Mouse (Mus musculus) gastrocnemius, postnatal 25 days (tissue): ENCODE data around the gene Cdh23. TPM values are rescaled to one million over a fixed set of nuclear protein-coding genes. Genes with fewer than 3 reads are reported as not detected.

ENCODE experiments used
- DNase-seq: peaks from one replicate; pipeline ENCODE4 v3.0.0; 2022
- total RNA-seq, 2 experiments: library from RNA; stranded (reverse); gene quantifications; 1 replicate in 1 of 2; 2 replicates in 1 of 2; pipeline ENCODE4 v1.2.3; 2021

The Cdh23 gene
- total RNA-seq, 2 experiments from 2014 or later = 2.2 to 3.8 TPM

DNA sequence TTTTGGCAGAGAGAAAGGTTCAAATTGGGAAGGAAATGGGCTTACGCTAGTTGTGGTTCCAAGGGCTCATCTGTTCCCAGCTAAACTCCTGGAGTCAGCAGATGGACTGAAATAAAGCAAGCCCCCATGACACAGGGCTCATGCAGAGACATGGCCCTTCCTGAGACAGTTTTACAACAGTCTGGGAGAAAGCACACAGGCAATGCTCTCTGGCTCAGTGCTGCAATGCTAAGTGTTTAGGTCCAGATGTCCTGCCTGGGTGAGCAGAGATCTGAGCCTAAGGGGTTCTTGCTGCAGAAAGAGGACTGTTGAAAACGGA lies 334.0 kb downstream of the Cdh23 start:
- DNase-seq = no peak

DNA sequence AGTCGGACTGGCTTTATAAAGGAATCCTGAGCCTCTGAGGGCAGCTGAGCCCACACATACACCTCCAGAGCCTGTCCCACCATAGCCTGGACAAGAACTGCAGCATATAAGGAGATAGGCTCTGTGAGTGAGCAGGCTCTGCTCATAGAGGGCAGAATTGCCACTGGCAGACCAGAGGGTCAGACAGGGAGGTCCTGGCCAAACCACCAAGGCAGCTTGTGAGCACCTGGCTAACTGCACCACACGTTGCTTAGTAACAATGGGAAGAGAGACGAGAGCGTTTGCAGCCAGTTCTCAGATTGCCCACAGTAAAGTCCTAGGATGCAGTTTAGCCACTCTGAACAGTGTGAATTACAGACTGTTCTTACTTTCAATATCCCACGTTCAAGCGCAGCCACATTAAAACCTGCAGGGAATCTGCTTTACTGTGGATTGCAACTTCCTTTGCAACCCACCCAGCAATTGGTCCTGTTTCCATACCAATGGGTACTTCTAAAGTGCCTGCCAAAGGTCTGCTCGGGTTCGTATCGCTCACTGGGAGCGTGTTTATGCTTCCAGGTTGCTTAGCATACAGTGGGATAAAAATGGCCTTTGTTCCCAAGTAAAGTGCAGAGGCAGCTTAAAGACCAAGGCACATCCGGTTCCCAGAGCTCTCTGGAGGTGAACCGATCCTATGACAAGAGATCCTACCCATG lies 334.5 kb downstream of the Cdh23 start:
- no peak for DNase-seq

DNA sequence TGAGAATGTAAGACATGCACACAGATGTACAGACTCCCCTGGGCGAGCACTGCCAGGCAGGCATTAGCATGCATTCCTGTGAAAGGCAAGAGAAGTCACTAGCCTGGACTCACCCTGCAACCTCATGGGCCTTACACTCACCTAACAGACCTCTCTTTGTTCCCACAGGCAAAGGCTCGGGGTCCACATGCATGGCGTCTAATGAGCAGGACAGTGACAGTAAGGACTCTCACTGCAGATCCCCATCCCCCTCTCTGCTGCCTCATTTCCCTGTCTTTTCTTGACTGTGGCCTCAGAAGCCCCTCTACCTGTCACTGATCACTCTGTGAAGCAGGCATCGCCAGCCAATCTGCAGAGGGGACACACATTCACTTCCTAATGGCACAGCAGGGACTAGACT lies 337.5 kb downstream of the Cdh23 start:
- no peak for DNase-seq

DNA sequence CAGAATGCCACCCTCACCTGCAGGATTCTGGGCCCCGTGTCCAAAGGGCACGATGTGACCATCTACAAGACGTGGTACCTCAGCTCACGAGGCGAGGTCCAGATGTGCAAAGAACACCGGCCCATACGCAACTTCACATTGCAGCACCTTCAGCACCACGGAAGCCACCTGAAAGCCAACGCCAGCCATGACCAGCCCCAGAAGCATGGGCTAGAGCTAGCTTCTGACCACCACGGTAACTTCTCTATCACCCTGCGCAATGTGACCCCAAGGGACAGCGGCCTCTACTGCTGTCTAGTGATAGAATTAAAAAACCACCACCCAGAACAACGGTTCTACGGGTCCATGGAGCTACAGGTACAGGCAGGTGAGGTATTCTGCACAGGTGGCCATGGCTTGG lies 338.4 kb downstream of the Cdh23 start:
- DNase-seq = no peak

DNA sequence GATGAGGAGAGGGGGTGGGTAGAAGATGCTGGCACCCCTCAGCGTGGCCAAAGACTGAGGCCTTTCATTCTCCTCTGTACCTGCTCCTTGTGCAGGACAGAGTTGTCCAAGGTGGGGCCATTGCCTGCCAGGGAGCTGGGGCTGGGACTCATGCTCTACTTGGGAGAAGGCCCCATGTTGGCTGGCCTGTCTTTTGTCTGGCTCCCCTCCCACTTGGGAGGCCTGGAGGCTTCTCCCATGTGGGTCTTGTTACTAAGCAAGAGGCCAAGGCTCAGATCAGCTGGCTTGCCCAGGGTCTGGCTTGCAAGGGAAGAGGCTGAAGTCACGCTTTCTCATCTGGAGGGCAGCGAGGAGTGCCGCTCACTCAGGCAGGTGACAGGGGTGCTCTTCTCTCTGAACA lies 338.8 kb downstream of the Cdh23 start:
- DNase-seq = peak; percentile 79

DNA sequence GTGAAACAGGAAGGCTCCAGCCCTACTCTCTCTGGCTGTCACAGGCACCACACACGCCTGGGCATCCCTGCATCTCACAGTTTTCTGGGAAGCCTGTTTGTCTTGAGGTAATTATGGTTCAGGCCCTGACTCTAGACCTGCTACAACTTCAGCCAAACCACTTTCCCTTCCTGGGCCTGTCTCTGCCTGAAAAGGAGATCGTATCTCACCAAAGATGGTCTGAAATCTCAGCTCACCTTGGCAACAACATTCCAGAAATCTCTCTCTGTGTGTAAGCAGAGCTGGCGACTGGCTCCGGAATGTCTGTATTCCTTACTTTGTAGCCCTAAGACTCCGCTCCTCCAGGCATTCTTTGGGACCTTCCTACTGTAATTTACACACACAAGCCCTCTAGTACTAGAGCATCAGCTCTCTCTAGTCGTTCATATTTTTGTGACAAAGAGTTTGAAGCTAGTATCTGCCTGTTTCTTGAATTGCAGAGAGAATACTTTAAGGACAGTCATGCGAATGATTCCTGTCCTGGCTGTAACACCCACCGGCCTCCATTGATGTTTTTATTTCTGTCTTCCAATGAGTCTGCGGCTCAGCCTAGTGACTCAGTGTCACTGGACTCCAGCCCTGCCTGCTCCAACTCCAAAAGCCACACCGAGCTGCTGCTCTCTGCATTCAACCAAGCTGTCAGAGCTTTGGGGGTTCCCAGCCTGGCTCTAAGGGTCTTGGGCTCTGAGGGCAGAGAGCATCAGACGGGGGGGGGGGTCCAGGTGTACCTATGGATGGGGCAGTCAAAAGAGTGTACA lies 341.2 kb downstream of the Cdh23 start:
- DNase-seq = peak; percentile 63

DNA sequence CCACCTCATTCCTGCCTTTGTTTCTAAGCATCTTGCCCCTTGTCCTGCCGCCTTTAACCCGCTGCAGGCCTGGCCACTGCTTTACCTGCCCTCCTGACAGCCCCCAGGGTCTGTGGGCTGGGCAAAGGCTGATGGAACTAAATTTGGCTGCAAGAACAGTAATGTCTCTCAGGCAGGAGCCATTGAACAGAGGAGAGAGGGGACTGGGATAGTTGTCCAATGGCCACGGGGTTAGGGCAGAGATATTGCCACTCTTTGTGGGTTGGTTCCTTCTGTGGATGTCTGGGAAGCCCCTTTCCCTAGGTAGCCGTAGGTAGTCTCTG lies 342.3 kb downstream of the Cdh23 start:
- DNase-seq = no peak

DNA sequence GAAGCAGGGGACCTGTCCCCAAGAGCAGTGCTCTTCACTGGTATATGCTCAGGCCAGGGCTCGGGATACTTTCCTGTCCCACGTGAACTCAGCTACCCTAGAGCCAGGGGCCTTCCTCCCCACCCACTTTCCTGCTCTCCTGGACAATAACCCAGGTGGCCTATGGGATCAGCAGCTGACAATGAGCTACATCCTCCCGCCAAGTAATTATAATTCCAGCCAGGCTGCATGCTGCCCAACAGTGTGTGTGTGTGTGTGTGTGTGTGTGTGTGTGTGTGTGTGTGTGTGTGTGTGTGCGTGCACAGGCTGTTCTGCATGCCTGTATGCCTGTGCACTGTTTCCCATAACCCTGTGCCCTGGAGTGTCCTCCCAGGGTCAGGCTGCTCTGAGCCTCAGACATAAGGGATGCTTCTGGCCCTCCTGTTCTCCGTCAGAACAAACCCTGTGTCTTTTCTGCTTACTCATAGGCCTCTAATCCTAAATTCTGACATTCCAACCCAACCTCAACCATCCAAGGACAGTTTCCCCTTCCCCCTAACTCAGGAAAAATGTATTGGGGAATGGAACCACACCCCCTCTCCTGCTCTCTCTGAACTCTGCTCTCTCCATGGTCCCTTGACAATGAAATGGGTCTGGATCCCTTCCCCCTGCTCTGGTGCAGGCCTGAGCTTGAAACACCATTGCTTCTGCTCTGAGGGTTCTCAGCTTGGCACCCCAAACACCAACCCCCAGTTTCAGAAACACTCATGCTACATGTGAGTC lies 342.9 kb downstream of the Cdh23 start:
- DNase-seq = peak; percentile 55

DNA sequence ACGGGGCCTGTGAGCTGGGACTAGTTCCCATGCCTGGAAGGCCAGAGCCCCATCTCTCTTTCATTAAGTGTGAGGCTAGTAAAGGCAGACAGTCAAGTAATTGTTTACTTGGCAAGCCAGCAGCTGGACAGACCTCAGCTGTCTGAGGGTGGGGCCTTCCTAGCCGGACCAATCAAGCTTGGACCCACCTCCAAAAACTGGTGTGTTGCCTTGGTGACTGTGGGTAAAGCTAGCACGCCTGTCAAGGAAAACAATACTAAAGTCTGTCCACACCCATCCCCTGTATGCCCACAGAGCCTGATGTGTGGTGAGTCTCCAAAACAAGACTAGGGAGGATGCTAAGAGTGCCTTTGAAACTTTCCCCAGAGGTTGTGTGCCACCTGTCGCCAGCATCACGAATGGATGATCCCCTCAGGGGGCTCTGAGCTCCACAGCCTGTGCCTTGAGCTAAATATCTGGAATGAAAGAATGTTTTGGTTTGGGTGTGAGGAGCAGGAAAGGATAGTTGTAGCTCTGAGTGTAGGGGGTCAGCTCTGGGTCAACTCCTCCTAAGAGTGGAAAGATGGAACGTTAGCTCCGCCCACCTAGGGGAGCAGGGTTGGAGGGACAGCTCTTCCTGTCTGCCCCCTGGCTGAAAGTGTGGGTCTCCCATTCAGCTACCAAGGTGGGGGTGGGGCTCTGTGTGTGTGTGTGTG lies 344.4 kb downstream of the Cdh23 start:
- DNase-seq = peak; percentile 82

DNA sequence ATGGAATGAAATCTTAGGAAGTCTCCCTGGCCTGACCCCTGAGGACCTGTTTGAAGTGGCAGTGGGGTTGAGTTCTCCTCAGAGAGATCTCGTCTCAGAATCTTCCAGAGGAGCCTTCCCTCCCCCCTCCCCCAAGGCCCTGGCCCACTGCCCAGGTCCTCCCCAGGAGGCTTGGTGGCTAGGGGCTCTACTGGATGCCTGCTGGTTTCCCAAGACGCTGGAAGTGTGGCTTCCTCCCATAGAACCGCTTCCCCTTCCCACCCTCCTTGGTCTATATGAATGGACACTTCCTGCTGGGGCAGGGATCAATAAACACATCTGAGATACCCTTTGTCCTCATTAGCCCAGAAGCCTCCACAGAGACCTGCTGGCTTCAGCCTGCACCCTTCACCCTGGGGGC lies 345.0 kb downstream of the Cdh23 start:
- no peak for DNase-seq

DNA sequence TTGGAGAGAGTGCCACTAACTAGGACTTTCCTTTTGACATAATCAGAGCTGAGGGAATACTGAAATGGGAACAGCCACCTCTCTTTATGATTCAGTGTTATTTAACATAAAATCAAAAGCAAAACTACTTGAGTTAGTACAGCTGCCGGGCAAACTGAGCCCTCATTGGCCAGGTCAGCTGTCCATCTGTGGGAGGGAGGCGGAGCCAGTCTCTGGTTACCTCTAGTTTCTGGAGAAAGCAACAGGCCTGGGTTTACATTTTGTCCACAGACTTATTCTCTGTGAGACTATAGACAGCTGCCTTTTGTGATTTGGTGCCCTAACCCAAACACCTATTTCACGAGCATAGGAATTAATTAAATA lies 345.5 kb downstream of the Cdh23 start:
- peak; percentile 86 for DNase-seq

DNA sequence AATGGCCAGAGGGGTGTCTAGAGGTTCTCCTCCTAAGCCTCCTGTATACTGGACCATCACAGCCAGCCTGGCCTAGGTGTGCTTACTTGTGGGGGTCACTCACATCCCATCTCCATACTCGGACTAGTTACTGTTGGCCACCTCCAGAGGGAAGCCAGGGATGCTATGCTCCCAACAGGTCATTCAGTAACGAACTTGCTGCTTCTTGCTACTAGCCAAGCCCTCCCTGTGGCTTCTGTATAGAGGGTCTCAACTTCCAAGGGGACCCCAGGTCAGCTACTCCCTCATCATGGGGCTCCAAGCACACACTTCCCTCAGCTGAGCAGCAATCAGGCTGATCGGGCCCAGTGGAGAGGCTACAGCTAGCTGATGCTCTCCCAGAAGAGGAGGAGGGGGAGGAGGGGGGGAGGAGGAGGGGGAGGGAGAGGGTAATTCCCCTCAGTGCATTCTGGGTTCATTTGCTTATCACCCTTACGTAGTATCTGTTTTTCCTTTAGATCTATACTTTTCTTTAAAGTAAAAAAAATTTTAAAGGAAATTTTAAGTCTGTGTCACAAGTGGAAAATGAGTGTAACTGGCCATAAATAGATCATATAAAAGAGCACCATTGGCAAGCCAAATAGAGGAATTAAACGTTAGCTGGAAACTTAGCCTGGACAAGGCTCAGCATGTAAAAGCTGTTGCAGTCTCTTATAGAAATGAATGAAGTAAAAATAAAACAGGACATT lies 346.0 kb downstream of the Cdh23 start:
- no peak for DNase-seq

DNA sequence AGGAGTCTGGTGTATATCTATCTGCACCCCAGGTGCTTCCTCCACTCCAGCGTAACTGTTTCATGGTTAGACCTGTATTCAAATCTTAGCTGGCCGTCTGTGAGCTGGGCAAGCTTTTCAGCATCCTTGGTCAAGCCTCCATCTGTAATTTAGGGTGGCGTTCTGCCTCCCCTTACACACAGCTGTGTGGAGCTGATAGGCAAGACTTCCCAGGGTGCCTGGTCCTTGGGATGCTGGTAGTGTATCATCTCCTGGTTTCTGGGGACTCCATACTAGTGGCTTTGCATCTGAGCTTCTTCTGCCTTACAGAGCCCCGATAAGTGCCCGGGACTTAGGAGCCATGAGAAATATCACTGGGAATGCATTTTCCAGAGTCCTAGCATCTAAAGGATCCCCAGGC lies 346.6 kb downstream of the Cdh23 start:
- no peak for DNase-seq

DNA sequence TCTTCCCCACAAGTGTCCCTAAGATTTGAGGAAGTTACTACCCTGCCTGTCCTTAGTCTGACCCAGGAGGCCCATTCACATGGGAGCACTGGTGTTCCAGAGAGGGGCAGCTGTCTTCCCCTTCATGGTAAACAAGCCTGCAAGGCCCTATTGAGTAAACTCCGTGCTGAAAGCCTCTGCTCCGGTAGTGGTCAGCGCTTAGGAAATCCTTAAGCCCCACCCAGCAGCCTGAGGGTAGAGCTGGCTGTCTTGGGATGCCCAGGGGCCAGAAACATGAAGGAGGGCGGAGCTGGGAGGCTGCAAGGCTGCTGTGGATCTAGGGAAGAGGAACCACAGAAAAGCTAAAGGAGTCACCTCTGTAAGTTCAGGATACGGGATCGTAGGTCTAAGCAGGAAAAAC lies 347.2 kb downstream of the Cdh23 start:
- peak; percentile 75 for DNase-seq

DNA sequence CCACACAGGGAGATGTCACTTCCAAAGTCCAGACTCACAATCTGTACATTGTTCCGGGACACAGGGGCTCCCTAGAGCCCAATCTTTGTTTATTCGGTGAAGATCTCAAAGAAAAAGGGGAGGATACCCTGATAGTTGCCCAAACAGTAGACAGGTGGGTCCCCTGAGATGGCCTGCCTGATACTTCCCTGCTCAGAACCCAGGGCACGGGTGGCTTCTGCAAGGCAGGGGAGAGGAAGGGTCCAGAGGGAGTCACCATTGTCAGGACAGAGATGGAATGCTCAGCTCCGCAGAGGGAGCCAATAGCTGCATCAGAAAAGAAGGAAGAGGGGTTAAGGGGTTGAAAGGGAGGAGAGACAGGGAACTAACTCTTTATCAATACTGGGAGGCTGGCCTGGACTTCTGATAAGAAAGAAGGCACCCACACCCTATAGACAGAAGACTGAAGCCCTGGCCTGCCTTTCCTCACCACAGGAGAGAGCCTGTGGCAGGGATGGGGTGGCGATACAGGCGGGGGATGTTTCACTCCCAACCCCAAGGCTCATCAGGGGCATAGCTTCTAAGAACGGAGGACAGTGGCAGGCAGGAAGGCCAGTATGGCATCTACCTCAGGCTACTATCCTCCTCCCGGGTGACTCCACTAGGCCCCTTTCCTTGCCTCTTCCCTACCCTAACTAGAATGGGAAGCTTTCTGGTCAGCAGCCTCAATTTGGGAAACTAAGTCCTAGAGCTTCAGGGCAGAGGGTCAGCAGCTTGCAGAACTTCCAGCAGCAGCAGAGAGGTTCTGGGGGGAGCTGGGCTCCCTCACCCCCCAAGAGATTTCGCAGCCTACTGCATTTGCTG lies 348.3 kb downstream of the Cdh23 start:
- DNase-seq = no peak

DNA sequence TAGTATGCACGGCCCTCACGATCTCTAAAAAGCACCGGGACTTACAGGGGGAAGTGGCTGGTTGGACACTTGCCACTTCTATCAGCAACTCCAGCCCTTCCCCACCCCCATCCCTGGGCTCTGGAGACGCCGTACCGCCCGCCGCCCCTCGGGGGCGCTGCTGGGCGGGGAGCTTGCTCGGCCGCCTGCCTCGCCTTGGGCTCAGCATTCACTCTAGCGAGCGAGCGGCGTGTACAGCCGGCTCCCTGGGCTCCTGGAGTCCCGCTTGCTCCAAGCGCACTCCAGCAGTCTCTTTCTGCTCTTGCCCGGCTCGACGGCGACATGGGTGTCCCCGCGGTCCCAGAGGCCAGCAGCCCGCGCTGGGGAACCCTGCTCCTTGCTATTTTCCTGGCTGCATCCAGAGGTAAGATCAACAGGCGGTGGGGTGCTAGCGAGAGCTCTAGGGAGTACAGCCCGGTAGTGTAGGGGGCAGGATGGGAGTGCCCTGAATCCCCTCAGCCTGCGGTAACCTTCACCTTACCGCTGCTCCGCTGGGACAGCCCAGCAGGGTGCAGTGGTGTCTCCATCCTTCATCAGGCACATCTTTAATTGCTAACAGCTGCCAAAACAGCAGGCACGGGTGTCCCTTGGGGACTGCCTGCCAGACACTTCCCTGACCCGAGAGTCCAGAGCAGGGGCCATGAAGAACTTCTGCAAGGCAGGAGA lies 349.4 kb downstream of the Cdh23 start, which contains the start of gene Vsir:
TSS of gene Vsir (plus strand) at position 151 of the 705 bp plus-strand sequence.
- peak; percentile 86 for DNase-seq

DNA sequence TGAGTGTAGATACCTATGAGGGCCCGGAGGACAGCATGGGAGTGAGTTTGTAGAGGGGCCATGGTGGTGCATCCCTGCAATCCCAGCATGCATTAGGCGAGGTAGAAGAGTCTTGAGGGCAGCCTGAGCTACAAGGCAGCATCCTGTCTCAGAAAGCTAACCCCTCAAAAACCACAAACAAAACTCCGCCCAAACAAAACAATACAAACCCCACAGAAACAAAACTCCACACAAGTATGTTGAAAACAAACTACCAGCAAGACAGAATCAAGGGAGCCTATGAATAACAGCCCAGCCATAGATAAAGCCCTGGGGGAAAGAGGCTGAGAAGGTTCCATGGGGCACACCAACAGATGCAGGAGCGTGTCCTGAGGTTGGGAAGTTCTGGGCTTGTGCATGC lies 350.2 kb downstream of the Cdh23 start:
- DNase-seq = no peak

DNA sequence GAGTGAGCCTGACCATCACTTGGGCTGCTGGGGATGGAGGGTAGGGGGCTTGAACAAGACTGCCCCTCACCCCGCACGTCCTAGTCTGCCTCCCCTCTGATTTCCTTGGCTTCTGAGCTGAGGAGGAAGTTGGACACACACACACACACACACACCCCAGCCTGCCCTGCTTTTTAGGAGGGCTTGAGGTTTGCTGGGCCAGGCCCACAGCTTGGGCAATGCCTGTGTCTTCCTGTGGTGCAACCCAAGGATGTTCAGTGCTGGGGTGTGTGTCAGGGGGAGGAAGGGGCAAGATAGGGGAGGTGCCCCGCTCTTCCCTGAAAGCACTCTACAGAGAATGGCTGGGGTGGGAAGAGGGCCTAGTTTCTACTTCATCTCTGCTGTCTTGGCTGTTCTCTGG lies 352.2 kb downstream of the Cdh23 start:
- no peak for DNase-seq

DNA sequence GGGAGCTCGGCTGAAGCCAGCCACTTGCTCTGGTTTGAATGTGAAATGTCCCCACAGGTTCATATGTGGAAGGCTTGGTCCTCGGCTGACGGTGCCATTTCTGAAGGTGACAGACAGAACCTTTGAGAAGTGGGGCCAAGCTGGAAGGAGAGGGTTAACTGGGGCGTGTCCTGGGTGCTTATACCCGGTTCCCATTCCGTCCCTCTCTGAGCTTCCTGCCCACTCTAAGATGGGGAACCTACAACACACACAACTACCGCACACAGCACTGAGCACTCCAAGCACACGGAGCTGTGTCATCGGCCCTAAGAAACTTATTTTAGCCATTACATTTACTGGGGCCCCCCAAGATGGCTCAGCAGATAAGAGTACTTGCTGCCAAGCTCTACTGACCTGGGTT lies 354.8 kb downstream of the Cdh23 start:
- no peak for DNase-seq

DNA sequence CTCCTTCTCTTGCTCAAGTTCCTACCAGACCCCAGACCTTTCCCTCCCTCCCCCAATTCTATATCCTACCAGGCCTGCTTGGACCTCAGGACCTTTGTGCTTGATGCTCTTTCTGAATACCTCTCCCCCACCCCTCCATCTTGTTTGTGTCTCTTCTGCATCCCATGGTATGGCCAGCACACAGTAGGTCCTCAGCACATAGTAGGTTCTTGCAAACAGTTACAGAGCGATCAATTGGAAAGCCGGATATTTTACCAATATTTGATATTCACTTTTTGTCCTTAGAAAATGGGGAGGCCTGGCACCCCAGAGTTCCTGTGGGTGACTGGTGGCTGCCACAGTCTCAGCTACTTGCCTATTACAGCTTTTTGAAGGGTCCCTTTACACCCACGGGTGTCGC lies 361.3 kb downstream of the Cdh23 start:
- DNase-seq = no peak

DNA sequence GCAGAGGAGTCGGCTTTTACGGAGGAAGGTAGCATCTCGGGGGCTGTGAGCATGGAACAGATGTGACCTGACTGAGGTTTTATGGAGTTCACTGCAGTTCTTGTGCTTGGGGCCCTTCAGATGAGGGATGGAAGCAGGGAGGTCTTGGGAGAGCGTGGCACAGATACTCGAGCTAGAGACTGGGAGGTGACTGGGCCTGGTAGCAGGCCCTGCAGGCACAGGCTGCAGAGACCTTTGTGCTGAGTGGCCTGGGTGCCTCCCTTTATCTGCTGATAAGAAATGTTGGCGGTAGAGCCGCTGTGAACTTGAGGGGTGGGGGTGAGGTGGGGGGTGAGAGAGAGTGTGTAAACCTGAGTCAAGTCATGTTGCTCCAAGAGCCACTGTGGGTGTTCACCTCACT lies 361.7 kb downstream of the Cdh23 start:
- no peak for DNase-seq
